Mouse (Mus musculus) CH12.LX (cell line): ENCODE measurements around the gene Magi2. TPM values are rescaled to one million over a fixed set of nuclear protein-coding genes. Genes with fewer than 3 reads are reported as not detected.

ENCODE experiments used
- DNase-seq: peaks from one replicate; pipeline ENCODE4 v3.0.0-alpha.2; 2013; ENCODE audit errors: extremely low read depth
- H3K27ac ChIP-seq: 2 replicates; pipeline ENCODE4 v1.5.1; 2012; ENCODE audit warnings: low read depth, mild to moderate bottlenecking, control low read depth, moderate library complexity; ENCODE audit not compliant: insufficient read depth
- H3K27me3 ChIP-seq: replicated peaks from 2 replicates; pipeline ENCODE3; 2012; ENCODE audit warnings: inconsistent platforms
- H3K36me3 ChIP-seq, 2 experiments: replicated peaks in 1 of 2; 2 replicates each; pipeline versions ENCODE3 to v1.6.1; 2012; ENCODE audit warnings: inconsistent platforms in 1 of 2, low read length in 1 of 2, mild to moderate bottlenecking in 1 of 2, mixed read lengths in 1 of 2, moderate library complexity in 1 of 2; ENCODE audit not compliant: control insufficient read depth in 1 of 2, insufficient read depth in 1 of 2
- H3K4me1 ChIP-seq, 2 experiments: 2 replicates each; pipeline ENCODE4 v1.6.1; 2012; ENCODE audit warnings: inconsistent platforms in 1 of 2, moderate library complexity in 1 of 2; ENCODE audit not compliant: insufficient read depth in 2 of 2, control insufficient read depth in 1 of 2
- H3K4me2 ChIP-seq: 2 replicates; pipeline ENCODE4 v1.6.1; 2012; ENCODE audit warnings: low read depth, mild to moderate bottlenecking, control low read depth; ENCODE audit not compliant: poor library complexity, insufficient read depth, severe bottlenecking
- H3K4me3 ChIP-seq, 3 experiments: fragments of 150-350 bp in 1 of 3; sonication (generic) in 1 of 3; replicated peaks in 1 of 3; 2 replicates each; pipeline versions ENCODE3 to v1.5.1; 2011 to 2012; ENCODE audit warnings: low read depth in 2 of 3, low read length in 2 of 3, mild to moderate bottlenecking in 2 of 3, moderate library complexity in 2 of 3, control low read depth in 1 of 3, improper control_type of control experiment in 1 of 3, inconsistent platforms in 1 of 3, mixed read lengths in 1 of 3; ENCODE audit not compliant: poor library complexity in 1 of 3
- H3K79me2 ChIP-seq: replicated peaks from 2 replicates; pipeline ENCODE4 v1.6.1; 2012; ENCODE audit warnings: mild to moderate bottlenecking, moderate library complexity; ENCODE audit not compliant: control insufficient read depth, poor library complexity, insufficient read depth, severe bottlenecking; ENCODE audit errors: extremely low read depth
- H3K9ac ChIP-seq: 2 replicates; pipeline ENCODE4 v1.6.1; 2012; ENCODE audit warnings: low read depth, mild to moderate bottlenecking, control low read depth, moderate library complexity; ENCODE audit not compliant: insufficient read depth
- H3K9me3 ChIP-seq: replicated peaks from 2 replicates; pipeline ENCODE3; 2012; ENCODE audit warnings: low read length, inconsistent platforms, mixed read lengths
- BHLHE40 ChIP-seq: IDR thresholded peaks from 2 replicates; pipeline ENCODE4 v1.6.1; 2011; ENCODE audit warnings: mild to moderate bottlenecking, low read depth, low read length, improper control_type of control experiment
- CTCF ChIP-seq, 2 experiments: IDR thresholded peaks in 1 of 2; conservative IDR thresholded peaks in 1 of 2; 2 replicates each; pipeline ENCODE4 v1.5.1; 2011 to 2012; ENCODE audit warnings: low read depth in 2 of 2, low read length in 2 of 2, improper control_type of control experiment in 1 of 2, inconsistent platforms in 1 of 2, mild to moderate bottlenecking in 1 of 2, moderate library complexity in 1 of 2
- ELF1 ChIP-seq: IDR thresholded peaks from 2 replicates; pipeline ENCODE4 v1.6.1; 2014; ENCODE audit warnings: low read depth, mild to moderate bottlenecking, inconsistent platforms, low read length, improper control_type of control experiment
- EP300 ChIP-seq: IDR thresholded peaks from 2 replicates; pipeline ENCODE4 v1.6.1; 2011; ENCODE audit warnings: low read length, improper control_type of control experiment
- GABPA ChIP-seq: IDR thresholded peaks from 2 replicates; pipeline ENCODE4 v1.6.1; 2012; ENCODE audit warnings: low read depth, low read length, improper control_type of control experiment, inconsistent platforms; ENCODE audit not compliant: insufficient replicate concordance
- HCFC1 ChIP-seq: IDR thresholded peaks from 2 replicates; pipeline ENCODE4 v1.6.1; 2012; ENCODE audit warnings: low read depth, mild to moderate bottlenecking, inconsistent platforms, low read length, improper control_type of control experiment
- MAX ChIP-seq: IDR thresholded peaks from 2 replicates; pipeline ENCODE4 v1.6.1; 2011; ENCODE audit warnings: low read length, improper control_type of control experiment
- MAZ ChIP-seq: IDR thresholded peaks from 2 replicates; pipeline ENCODE4 v1.6.1; 2012; ENCODE audit warnings: low read depth, mild to moderate bottlenecking, inconsistent platforms, low read length, improper control_type of control experiment, moderate library complexity
- PAX5 ChIP-seq: IDR thresholded peaks from 2 replicates; pipeline ENCODE4 v1.6.1; 2012; ENCODE audit warnings: low read length, inconsistent platforms, mixed read lengths
- RAD21 ChIP-seq: IDR thresholded peaks from 2 replicates; pipeline ENCODE4 v1.6.1; 2011; ENCODE audit warnings: low read depth, mild to moderate bottlenecking, low read length, improper control_type of control experiment, moderate library complexity
- RCOR1 ChIP-seq: conservative IDR thresholded peaks from 2 replicates; pipeline ENCODE4 v1.6.1; 2012; ENCODE audit warnings: low read depth, mild to moderate bottlenecking, inconsistent platforms, low read length, improper control_type of control experiment
- TCF12 ChIP-seq: IDR thresholded peaks from 2 replicates; pipeline ENCODE4 v1.6.1; 2014; ENCODE audit warnings: low read depth, mild to moderate bottlenecking, inconsistent platforms, low read length, improper control_type of control experiment
- USF2 ChIP-seq: conservative IDR thresholded peaks from 2 replicates; pipeline ENCODE4 v1.6.1; 2011; ENCODE audit warnings: low read depth, low read length, improper control_type of control experiment
- ZC3H11A ChIP-seq: IDR thresholded peaks from 2 replicates; pipeline ENCODE4 v1.6.1; 2012; ENCODE audit warnings: low read depth, mild to moderate bottlenecking, inconsistent platforms, low read length, improper control_type of control experiment
- dilution Hi-C: fragments of 300-500 bp; cut with MboI; formaldehyde crosslinking; loops from 2 replicates; pipeline ENCODE4 v1.14.3; 2020; ENCODE audit warnings: low sequenced_read_pairs; ENCODE audit not compliant: extremely low pct_unique_long_range_greater_than_20kb, extremely low pct_ligation_motif_present
- in situ Hi-C: fragments of 300-500 bp; cut with MboI; formaldehyde crosslinking; loops from 3 replicates; pipeline ENCODE4 v1.14.3; 2019; ENCODE audit warnings: low sequenced_read_pairs, low pct_ligation_motif_present, low pct_unique_long_range_greater_than_20kb, mixed read lengths
- polyA plus RNA-seq: library from polyadenylated mRNA; unstranded; fragments of >175 nt; gene quantifications from 2 replicates; pipeline ENCODE4 v1.2.1, GENCODE M21; 2012; ENCODE audit warnings: low read depth; ENCODE audit not compliant: insufficient read length
- total RNA-seq, 2 experiments: library from RNA; depleted of rRNA; stranded (reverse); fragments of 300-350 nt in 1 of 2; fragments of >200 nt in 1 of 2; gene quantifications; 2 replicates each; pipeline ENCODE4 v1.2.3; 2012 to 2014

The Magi2 gene
- total and polyA plus RNA-seq, 3 experiments, result 0.37 to 0.63 (median 0.42) TPM

GRCm38 (mm10) chr5:20512377-20513126, 1285.7 kb downstream of the Magi2 start:
- Histone ChIP-seq H3K79me2 (no peaks in the 10 kb centered on the region), H3K27ac (no peak overlapping the region), H3K9me3 (no peaks in the 10 kb centered on the region), H3K36me3 (no peaks in the 10 kb centered on the region), H3K27me3 (no peaks in the 10 kb centered on the region), H3K4me1 (no peaks in the 10 kb centered on the region), H3K4me2 (peak overlapping the region; percentile 26; the same call in 1 of the 2 replicates), H3K9ac (no peak overlapping the region), H3K4me3 (no peak overlapping the region)
- DNase-seq, result no peak
- in situ Hi-C loops, result no loop called here
- dilution Hi-C loops, result no loop called here
- TF ChIP-seq MAX (no peak), TCF12 (no peak), GABPA (no peak), USF2 (no peak), ELF1 (no peak), CTCF (conservative IDR thresholded peaks at IDR 0.05 in 1 of 2, IDR thresholded peaks at IDR 0.05 in 1 of 2; ENCODE audit: low read depth in 2 of 2, low read length in 2 of 2) (no peak), ZC3H11A (no peak), MAZ (no peak), RAD21 (no peak), EP300 (no peak), HCFC1 (no peak), BHLHE40 (no peak)

GRCm38 (mm10) chr5:20521639-20522038, 1294.8 kb downstream of the Magi2 start:
- Histone ChIP-seq H3K79me2 (no peaks in the 10 kb centered on the region), H3K4me3 (no peak overlapping the region), H3K4me1 (no peaks in the 10 kb centered on the region), H3K27me3 (no peaks in the 10 kb centered on the region), H3K9ac (no peak overlapping the region), H3K9me3 (no peaks in the 10 kb centered on the region), H3K4me2 (no peak overlapping the region), H3K27ac (no peak overlapping the region), H3K36me3 (no peaks in the 10 kb centered on the region)
- no peak for DNase-seq
- no peak for TF ChIP-seq GABPA
- no peak for TF ChIP-seq USF2
- no peak for TF ChIP-seq RCOR1
- in situ Hi-C loops, result no loop called here
- dilution Hi-C loops, result no loop called here

- DNase-seq, result no peak
- dilution Hi-C loops, result no loop called here
- H3K9me3 ChIP-seq, result no peaks in the 10 kb centered on the region
These were observed 1295.2 kb downstream of the Magi2 start for GRCm38 (mm10) chr5:20522047-20522446.

More at GRCm38 (mm10) chr5:20522047-20522446, 1295.2 kb downstream of the Magi2 start:
- Histone ChIP-seq H3K4me1 (no peaks in the 10 kb centered on the region), H3K9ac (no peak overlapping the region), H3K36me3 (no peaks in the 10 kb centered on the region), H3K27ac (no peak overlapping the region), H3K79me2 (no peaks in the 10 kb centered on the region), H3K4me3 (no peak overlapping the region), H3K27me3 (no peaks in the 10 kb centered on the region), H3K4me2 (no peak overlapping the region)
- no peak for TF ChIP-seq PAX5
- in situ Hi-C loops, result no loop called here
